Mouse (Mus musculus): ENCODE results near the gene Mapk1ip1l.
A peak's percentile ranks its signal among the peaks of the same experiment; 100 is the strongest.
"Not testable (repeated sequence)": the region's sequence is repeated elsewhere in the genome, so short reads cannot be mapped to it uniquely, and the experiment has no call there.

Mapk1ip1l gene

GRCm38 (mm10) chr14:47305933-47306332 is 7.9 kb downstream of the Mapk1ip1l start:
- DNase-seq: no peak

GRCm38 (mm10) chr14:47307669-47308068 is 9.6 kb downstream of the Mapk1ip1l start:
- DNase-seq: no peak

GRCm38 (mm10) chr14:47309061-47309460 is 11.0 kb downstream of the Mapk1ip1l start:
- DNase-seq: no peak

GRCm38 (mm10) chr14:47310342-47311181 is 12.5 kb downstream of the Mapk1ip1l start:
- DNase-seq: peak; percentile 92

- DNase-seq: no peak
These were observed 21.3 kb downstream of the Mapk1ip1l start for GRCm38 (mm10) chr14:47319362-47319761.

- DNase-seq: not testable (repeated sequence)
These were observed 23.5 kb downstream of the Mapk1ip1l start for GRCm38 (mm10) chr14:47321581-47321980.

GRCm38 (mm10) chr14:47325965-47326761 is 28.1 kb downstream of the Mapk1ip1l start:
- DNase-seq: no peak

- DNase-seq: no peak
These were observed 29.3 kb downstream of the Mapk1ip1l start for GRCm38 (mm10) chr14:47327347-47327746.

GRCm38 (mm10) chr14:47331920-47332319 is 33.9 kb downstream of the Mapk1ip1l start:
- no peak for DNase-seq

GRCm38 (mm10) chr14:47334819-47335218 is 36.8 kb downstream of the Mapk1ip1l start:
- no peak for DNase-seq

GRCm38 (mm10) chr14:47335300-47335699 is 37.2 kb downstream of the Mapk1ip1l start:
- no peak for DNase-seq

- peak; percentile 6 for DNase-seq
These were observed 42.3 kb downstream of the Mapk1ip1l start for GRCm38 (mm10) chr14:47340231-47340925.

- DNase-seq: no peak
These were observed 43.8 kb downstream of the Mapk1ip1l start for GRCm38 (mm10) chr14:47341811-47342291.

GRCm38 (mm10) chr14:47346715-47347114 is 48.6 kb downstream of the Mapk1ip1l start:
- DNase-seq: no peak

GRCm38 (mm10) chr14:47350974-47351373 is 52.9 kb downstream of the Mapk1ip1l start:
- DNase-seq: no peak

- DNase-seq: no peak
These were observed 54.2 kb downstream of the Mapk1ip1l start for GRCm38 (mm10) chr14:47352272-47352671.

- DNase-seq: no peak
These were observed 55.2 kb downstream of the Mapk1ip1l start for GRCm38 (mm10) chr14:47353240-47353639.

GRCm38 (mm10) chr14:47354111-47354577 is 56.1 kb downstream of the Mapk1ip1l start:
- no peak for DNase-seq

- no peak for DNase-seq
These were observed 56.9 kb downstream of the Mapk1ip1l start for GRCm38 (mm10) chr14:47354948-47355347.

- no peak for DNase-seq
These were observed 58.6 kb downstream of the Mapk1ip1l start for GRCm38 (mm10) chr14:47356622-47357021.

- no peak for DNase-seq
These were observed 61.5 kb downstream of the Mapk1ip1l start for GRCm38 (mm10) chr14:47359610-47360009.

GRCm38 (mm10) chr14:47361418-47361817 is 63.4 kb downstream of the Mapk1ip1l start:
- no peak for DNase-seq

- DNase-seq: no peak
These were observed 63.8 kb downstream of the Mapk1ip1l start for GRCm38 (mm10) chr14:47361899-47362298.
